Mouse (Mus musculus) cortical plate, adult 2 months (tissue): ENCODE data around the gene Nubp1.

Source experiments
- CTCF ChIP-seq: fragments of 200-500 bp; IDR thresholded peaks from 2 replicates; pipeline ENCODE4 v1.5.1; 2011; ENCODE audit warnings: mild to moderate bottlenecking, control low read depth, low read length; ENCODE audit not compliant: insufficient read depth; ENCODE audit errors: extremely low read depth
- POLR2A ChIP-seq: fragments of 200-500 bp; IDR thresholded peaks from 2 replicates; pipeline ENCODE4 v1.6.1; 2011; ENCODE audit warnings: mild to moderate bottlenecking, low read length, control low read depth; ENCODE audit not compliant: insufficient read depth; ENCODE audit errors: extremely low read depth

GRCm38 (mm10) chr16:10446573-10447263 lies 35.0 kb downstream of the Nubp1 start:
- TF ChIP-seq CTCF (no peak), POLR2A (no peak)
